In the genomic region with DNA sequence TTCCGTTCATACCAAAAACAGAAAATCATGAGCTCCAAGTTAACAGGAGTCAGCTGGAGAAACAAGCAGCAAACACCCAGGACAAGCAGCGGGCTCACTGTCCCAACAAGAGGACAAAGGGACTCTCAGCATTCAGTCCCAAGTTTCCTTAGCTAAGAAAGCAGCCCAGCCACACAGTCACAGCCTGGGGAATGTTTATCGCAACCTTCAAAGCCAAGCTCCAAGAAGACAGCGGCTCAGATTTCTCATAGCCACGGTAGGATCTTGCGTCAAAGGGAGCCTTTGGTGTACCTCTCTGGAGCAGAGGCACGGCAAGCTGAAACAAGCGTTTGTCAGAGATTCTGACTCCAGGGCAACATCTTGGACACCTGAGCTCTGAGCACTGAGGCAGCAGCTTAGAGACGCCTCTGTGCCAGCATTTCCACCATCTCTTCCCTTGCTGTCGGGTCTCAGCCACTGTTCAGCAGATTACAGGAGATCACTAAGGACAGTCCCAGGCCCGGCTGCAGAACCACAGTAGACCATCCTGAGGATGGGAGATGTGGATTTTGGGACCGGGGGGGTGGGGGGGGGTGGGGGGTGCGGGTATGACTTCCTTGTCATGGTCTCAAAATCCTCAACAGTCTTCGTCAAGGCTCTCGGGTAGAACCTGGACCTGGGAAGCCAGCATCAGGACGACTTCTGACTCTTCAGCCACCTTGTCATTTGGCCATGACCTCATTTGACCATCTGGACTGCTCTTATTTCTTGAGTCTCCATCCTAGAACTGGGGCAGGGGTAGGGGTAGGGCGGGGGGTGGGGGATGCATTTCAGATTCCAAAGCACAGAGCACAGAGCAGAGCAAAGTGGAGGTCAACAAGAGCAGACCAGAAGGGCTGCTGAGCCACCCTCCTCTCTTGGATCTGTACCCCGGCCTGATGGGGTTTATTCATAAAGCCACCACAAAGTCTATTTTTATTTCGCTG, we compare ENCODE assay signal across 10 mouse cellular contexts. TPM values are rescaled to one million over a fixed set of nuclear protein-coding genes. Genes with fewer than 3 reads are reported as not detected.
A peak's percentile ranks its signal among the peaks of the same experiment; 100 is the strongest.
DNase-seq lines count a peak whose midpoint lies in the region; ATAC-seq and TF ChIP-seq lines count a peak whose summit lies in the region.
"Had no signal": no experiment of that assay in that cellular context is flagged by ENCODE, and none has a peak within 500 bp of the region (broad histone marks: within the 10 kb centered on the region; RNA-seq: fewer than 3 reads in every experiment).

No protein-coding gene starts in this region.

- no peak overlapping the region for H3K9ac ChIP-seq in embryonic facial prominence, embryonic 12.5 days
- H3K9ac ChIP-seq in liver, embryonic 11.5 days (ENCODE audit: low read depth, low read length) = no peak overlapping the region

- WGBS in embryonic facial prominence, embryonic 12.5 days = 31% methylated on average over 19 of the region's 19 CpGs
- 54% methylated on average over 19 of the region's 19 CpGs for WGBS in liver, embryonic 11.5 days

- H3K4me3 ChIP-seq in gastrocnemius, adult 2 months = peak overlapping the region; percentile 41
- no peak overlapping the region for H3K4me3 ChIP-seq in embryonic facial prominence, embryonic 12.5 days
- H3K4me3 ChIP-seq in myocyte = no peak overlapping the region
- no peak overlapping the region for H3K4me3 ChIP-seq in liver, embryonic 11.5 days (ENCODE audit: low read depth, low read length)

- peak overlapping the region; percentile 25 for H3K4me2 ChIP-seq in embryonic facial prominence, embryonic 12.5 days (replicated peaks)
- H3K4me2 ChIP-seq in myocyte (ENCODE audit: low read depth) = peak overlapping the region; percentile 52
- H3K4me2 ChIP-seq in liver, embryonic 11.5 days = no peak overlapping the region

- DNase-seq in gastrocnemius, adult 2 months = peak; percentile 69
- DNase-seq in gastrocnemius, postnatal 4 days (ENCODE audit: low spot score in 2 of 2) = no peak
- peak; percentile 49 for DNase-seq in lung, postnatal 10 days
- DNase-seq in lung, postnatal 25 days (ENCODE audit: low spot score) = no peak
- DNase-seq in frontal cortex, postnatal 10 days (ENCODE audit: low spot score in 2 of 2) = no peak
- DNase-seq in liver, embryonic 11.5 days (ENCODE audit: low spot score) = no peak

- H3K79me2 ChIP-seq in myocyte (ENCODE audit: control insufficient read depth, insufficient read depth) = peaks cover 3% of the 10 kb centered on the region

- no peaks in the 10 kb centered on the region for H3K9me3 ChIP-seq in embryonic facial prominence, embryonic 12.5 days
- H3K9me3 ChIP-seq in liver, embryonic 11.5 days (ENCODE audit: control insufficient read depth, low read length) = no peaks in the 10 kb centered on the region

- intact Hi-C loops in gastrocnemius, adult 2 months (cut with DNase I) = no loop called here

- H3K27ac ChIP-seq in gastrocnemius, adult 2 months = peak overlapping the region; percentile 92
- peak overlapping the region; percentile 63 for H3K27ac ChIP-seq in embryonic facial prominence, embryonic 12.5 days
- H3K27ac ChIP-seq in liver, embryonic 11.5 days (ENCODE audit: low read depth, low read length) = no peak overlapping the region

- TF ChIP-seq CTCF in gastrocnemius, adult 2 months (IDR thresholded peaks at IDR 0.05) = no peak

- H3K36me3 ChIP-seq in embryonic facial prominence, embryonic 12.5 days = no peaks in the 10 kb centered on the region
- H3K36me3 ChIP-seq in myocyte (ENCODE audit: control insufficient read depth, insufficient read depth) = no peaks in the 10 kb centered on the region
- H3K36me3 ChIP-seq in liver, embryonic 11.5 days (ENCODE audit: control insufficient read depth, insufficient read depth, low read length) = no peaks in the 10 kb centered on the region

- no peak overlapping the region for H3ac ChIP-seq in myocyte (ENCODE audit: control insufficient read depth, insufficient read length)

- peaks cover 9% of the 10 kb centered on the region for H3K4me1 ChIP-seq in embryonic facial prominence, embryonic 12.5 days
- H3K4me1 ChIP-seq in liver, embryonic 11.5 days (replicated peaks; ENCODE audit: control insufficient read depth, insufficient read depth, low read length) = peaks cover 6% of the 10 kb centered on the region

- TF ChIP-seq POLR2A in myocyte (IDR thresholded peaks at IDR 0.05; ENCODE audit: insufficient read length, low read depth) = no peak

- H3K27me3 ChIP-seq in embryonic facial prominence, embryonic 12.5 days = no peaks in the 10 kb centered on the region
- H3K27me3 ChIP-seq in myocyte (ENCODE audit: control insufficient read depth, insufficient read depth, insufficient read length) = no peaks in the 10 kb centered on the region
- H3K27me3 ChIP-seq in liver, embryonic 11.5 days (replicated peaks; ENCODE audit: control insufficient read depth, insufficient read depth, low read length) = no peaks in the 10 kb centered on the region

- ATAC-seq in embryonic facial prominence, embryonic 12.5 days (ENCODE audit: insufficient number of reproducible peaks, insufficient read depth, low FRiP score, low TSS enrichment) = 0 out of 2 replicates have a peak, but pooled peaks have one; percentile 14
- no peak for ATAC-seq in liver, embryonic 11.5 days (replicated peaks; ENCODE audit: low FRiP score)

TF ChIP-seq in myocyte, 11 proteins besides CTCF, POLR2A, EP300 and RAD21:
- TF ChIP-seq TCF12 (IDR thresholded peaks at IDR 0.05; ENCODE audit: insufficient read depth, poor library complexity, severe bottlenecking) (no peak), REST (IDR thresholded peaks at IDR 0.05; ENCODE audit: insufficient read depth, insufficient read length) (no peak)

RNA-seq across cellular contexts. Expression of a gene that starts 18.1 kb away (rescaled TPM):
- 100 to 1,000 TPM; 169 to 187 TPM for total RNA-seq in gastrocnemius, adult 2 months (2021)
- total RNA-seq in gastrocnemius, postnatal 4 days (2021) = 100 to 1,000 TPM; 298 to 314 TPM
- 651 and 669 TPM in 2 replicates for polyA plus RNA-seq in embryonic facial prominence, embryonic 12.5 days (2016; fragmentation: Nextera tagmentation; extraction: Ambion mirVana)
- 298 TPM for polyA plus RNA-seq in myocyte (2012; fragmentation: generic; extraction: Trizol)
- polyA plus RNA-seq in liver, embryonic 11.5 days (2014; fragmentation: Nextera tagmentation; extraction: Ambion mirVana) = 459 and 500 TPM in 2 replicates

RNA-seq across cellular contexts. Expression of a gene that starts 34.0 kb away (rescaled TPM):
- total RNA-seq in gastrocnemius, adult 2 months (2021) = not detected
- under 1 TPM in 1 of 2 experiments, not detected in 1; 0.34 TPM for total RNA-seq in gastrocnemius, postnatal 4 days (2021)
- polyA plus RNA-seq in embryonic facial prominence, embryonic 12.5 days (2016; fragmentation: Nextera tagmentation; extraction: Ambion mirVana) = not detected in 2 replicates
- 0.14 TPM for polyA plus RNA-seq in myocyte (2012; fragmentation: generic; extraction: Trizol)
- not detected in 2 replicates for polyA plus RNA-seq in liver, embryonic 11.5 days (2014; fragmentation: Nextera tagmentation; extraction: Ambion mirVana)
- total RNA-seq: ES-E14 had no signal
- polyA plus RNA-seq: large intestine, adult 2 months had no signal

RNA-seq across cellular contexts. Expression of a gene that starts 54.7 kb away (rescaled TPM):
- not detected for total RNA-seq in gastrocnemius, adult 2 months (2021)
- total RNA-seq in gastrocnemius, postnatal 4 days (2021) = under 1 TPM in 1 of 2 experiments, not detected in 1; 0.34 TPM
- not detected in 2 replicates for polyA plus RNA-seq in embryonic facial prominence, embryonic 12.5 days (2016; fragmentation: Nextera tagmentation; extraction: Ambion mirVana)
- polyA plus RNA-seq in myocyte (2012; fragmentation: generic; extraction: Trizol) = 0.38 TPM
- not detected in 2 replicates for polyA plus RNA-seq in liver, embryonic 11.5 days (2014; fragmentation: Nextera tagmentation; extraction: Ambion mirVana)
- total RNA-seq: ES-E14 had no signal

Comparison
In these comparisons a context has a peak if more than half of its experiments do, and no peak if none do; other contexts are left out.
1. DNase-seq: peak in gastrocnemius, adult 2 months (single experiment) and lung, postnatal 10 days (single experiment); none in gastrocnemius, postnatal 4 days (0 of 2), lung, postnatal 25 days (single experiment), frontal cortex, postnatal 10 days (0 of 2) and liver, embryonic 11.5 days (single experiment).